Mouse (Mus musculus): Measurements from ENCODE around the gene Hs3st5. TPM values are rescaled to one million over a fixed set of nuclear protein-coding genes. Genes with fewer than 3 reads are reported as not detected.

Gene Hs3st5
- polyA plus RNA-seq (2015; fragmentation: Illumina TruSeq; extraction: RNeasy Lipid Tissue Mini Kit (QIAGEN cat#74804); ENCODE audit: low read depth, low replicate concordance): 6.0 TPM

GRCm38 (mm10) chr10:36506727-36507555 lies at the start of gene Hs3st5:
Gene Hs3st5, plus strand, starts transcription at chr10:36506814.

